Comparison of ENCODE assay signal across 1 mouse cellular context in the genomic region with DNA sequence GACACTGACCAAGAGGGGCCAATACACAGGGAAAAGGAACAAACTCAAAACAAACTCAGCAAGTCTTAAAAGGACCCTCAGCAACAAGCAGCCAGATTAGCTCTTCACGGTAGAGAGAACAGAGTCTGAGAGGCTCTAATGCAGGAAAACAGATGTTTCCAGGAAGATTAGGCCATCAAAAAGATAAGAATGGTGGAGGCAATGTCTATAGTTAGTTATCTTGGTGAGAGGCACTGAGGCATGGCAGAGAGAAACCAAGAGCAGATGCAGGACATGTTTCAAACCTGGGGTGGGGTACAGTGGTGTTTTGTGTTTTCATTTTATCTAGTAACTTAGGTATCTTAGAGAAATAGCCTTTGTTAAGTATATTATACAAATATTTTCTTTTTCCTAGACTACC.
TF ChIP-seq lines count a peak whose summit lies in the region.

No protein-coding gene starts in this region.

TF ChIP-seq in MEL, 35 proteins besides CTCF, POLR2A, EP300 and RAD21 (continued from another document):
- TF ChIP-seq CHD2 (IDR thresholded peaks at IDR 0.05; ENCODE audit: low read length) = peak; percentile 56; the same call in 1 of the 2 replicates
- TF ChIP-seq TCF12 (IDR thresholded peaks at IDR 0.05; ENCODE audit: low read depth, low read length) = peak; percentile 99
- peak; percentile 88 for TF ChIP-seq ZMIZ1 (IDR thresholded peaks at IDR 0.05; ENCODE audit: low read depth, low read length)
- no peak; the same call in 1 of the 2 replicates for TF ChIP-seq E2F4 (IDR thresholded peaks at IDR 0.05; ENCODE audit: borderline replicate concordance, low read depth, low read length)
- peak; percentile 98 for TF ChIP-seq ETS1 (IDR thresholded peaks at IDR 0.05; ENCODE audit: low read depth, low read length)
- peak; percentile 58 for TF ChIP-seq ZNF384 (IDR thresholded peaks at IDR 0.05; ENCODE audit: low read depth, low read length)
- TF ChIP-seq ELF1 (IDR thresholded peaks at IDR 0.05; ENCODE audit: low read depth, low read length) = no peak
- peak; percentile 100 for TF ChIP-seq GATA1 (IDR thresholded peaks at IDR 0.05; ENCODE audit: low read depth, low read length)
- TF ChIP-seq TBP (IDR thresholded peaks at IDR 0.05; ENCODE audit: low read depth, low read length) = peak; percentile 80
- peak; percentile 95 for TF ChIP-seq MXI1 (IDR thresholded peaks at IDR 0.05; ENCODE audit: low read depth, low read length)
- peak; percentile 96 for TF ChIP-seq SIN3A (IDR thresholded peaks at IDR 0.05; ENCODE audit: low read length)
- peak; percentile 60; the same call in 1 of the 2 replicates for TF ChIP-seq HCFC1 (IDR thresholded peaks at IDR 0.05; ENCODE audit: low read depth, low read length)
- TF ChIP-seq KAT2A (conservative IDR thresholded peaks at IDR 0.05; ENCODE audit: low read depth, low read length) = peak; percentile 54; the same call in 1 of the 2 replicates
- no peak for TF ChIP-seq ZKSCAN1 (IDR thresholded peaks at IDR 0.05; ENCODE audit: low read depth, low read length)
- peak; percentile 47 for TF ChIP-seq ZC3H11A (IDR thresholded peaks at IDR 0.05; ENCODE audit: low read depth, low read length)
- peak; percentile 79; the same call in 1 of the 2 replicates for TF ChIP-seq MEF2A (IDR thresholded peaks at IDR 0.05; ENCODE audit: extremely low read depth, insufficient replicate concordance, low read depth, low read length, poor library complexity, severe bottlenecking)
- TF ChIP-seq TAL1 (IDR thresholded peaks at IDR 0.05; ENCODE audit: low read length) = peak; percentile 99
- TF ChIP-seq SMC3 (IDR thresholded peaks at IDR 0.05; ENCODE audit: low read depth, low read length) = peak; percentile 31
- TF ChIP-seq MYC (IDR thresholded peaks at IDR 0.05; ENCODE audit: low read depth, low read length) = peak; percentile 89
- peak; percentile 93 for TF ChIP-seq MAZ (IDR thresholded peaks at IDR 0.05; ENCODE audit: low read depth, low read length)
- TF ChIP-seq NRF1 (IDR thresholded peaks at IDR 0.05; ENCODE audit: insufficient read depth, low read depth, low read length, poor library complexity, severe bottlenecking) = 0 out of 2 replicates have a peak, but pooled peaks have one; percentile 25
- no peak for TF ChIP-seq GABPA (IDR thresholded peaks at IDR 0.05; ENCODE audit: low read depth, low read length)
- no peak for TF ChIP-seq CHD1 (IDR thresholded peaks at IDR 0.05; ENCODE audit: low read depth, low read length)
- TF ChIP-seq RCOR1 (IDR thresholded peaks at IDR 0.05; ENCODE audit: low read depth, low read length) = peak; percentile 97
- TF ChIP-seq POLR2AphosphoS2 (IDR thresholded peaks at IDR 0.05; ENCODE audit: low read length) = peak; percentile 75; the same call in 1 of the 2 replicates
- TF ChIP-seq MAFK (IDR thresholded peaks at IDR 0.05; ENCODE audit: borderline replicate concordance, low read depth, low read length) = peak; percentile 89; the same call in 1 of the 2 replicates
- TF ChIP-seq MYB (IDR thresholded peaks at IDR 0.05; ENCODE audit: low read depth, low read length) = peak; percentile 36; the same call in 1 of the 2 replicates
- peak; percentile 71 for TF ChIP-seq MAX (IDR thresholded peaks at IDR 0.05; ENCODE audit: low read length)
- peak; percentile 83; the same call in 1 of the 2 replicates for TF ChIP-seq JUND (IDR thresholded peaks at IDR 0.05; ENCODE audit: low read depth, low read length)
- TF ChIP-seq BHLHE40 (IDR thresholded peaks at IDR 0.05; ENCODE audit: borderline replicate concordance, low read depth, low read length) = peak; percentile 74
- no peak for TF ChIP-seq POLR2AphosphoS5 (IDR thresholded peaks at IDR 0.05; ENCODE audit: borderline replicate concordance, low read depth, low read length)
- no peak for TF ChIP-seq UBTF (IDR thresholded peaks at IDR 0.05; ENCODE audit: borderline replicate concordance, insufficient read depth, low read depth, low read length)
